Mouse (Mus musculus): ENCODE results near the gene Tas2r126. TPM values are rescaled to one million over a fixed set of nuclear protein-coding genes. Genes with fewer than 3 reads are reported as not detected.
A peak's percentile ranks its signal among the peaks of the same experiment; 100 is the strongest.

Gene Tas2r126
- polyA plus RNA-seq (2014; fragmentation: Nextera tagmentation; extraction: Ambion mirVana) = not detected in 2 replicates

- Histone ChIP-seq H3K4me3 (replicated peaks; ENCODE audit: low read length) (no peak within 1 kb of the TSS), H3K27ac (no peak within 1 kb of the TSS), H3K4me1 (replicated peaks; ENCODE audit: control insufficient read depth, insufficient read depth, low read length) (no peaks in the 10 kb centered on the region), H3K9me3 (ENCODE audit: control insufficient read depth, low read length) (no peaks in the 10 kb centered on the region), H3K27me3 (ENCODE audit: control insufficient read depth, insufficient read depth, low read length) (no peaks in the 10 kb centered on the region), H3K4me2 (replicated peaks) (no peak within 1 kb of the TSS), H3K9ac (no peak within 1 kb of the TSS), H3K36me3 (replicated peaks; ENCODE audit: control insufficient read depth, insufficient read depth) (no peaks in the 10 kb centered on the region)
- ATAC-seq (ENCODE audit: low FRiP score) (no peak), DNase-seq (ENCODE audit: low spot score) (no peak)
- WGBS = 92% methylated on average over 6 of the region's 6 CpGs
These were observed at the start of gene Tas2r126 for GRCm38 (mm10) chr6:42434446-42434845. TSS of gene Tas2r126 (plus strand) at chr6:42434535.

GRCm38 (mm10) chr6:42385635-42386034 is 48.7 kb upstream of the Tas2r126 start:
- Histone ChIP-seq H3K27me3 (ENCODE audit: control insufficient read depth, insufficient read depth, low read length) (no peaks in the 10 kb centered on the region), H3K36me3 (replicated peaks; ENCODE audit: control insufficient read depth, insufficient read depth) (no peaks in the 10 kb centered on the region), H3K9me3 (ENCODE audit: control insufficient read depth, low read length) (no peaks in the 10 kb centered on the region), H3K4me2 (replicated peaks) (no peak overlapping the region), H3K27ac (no peak overlapping the region), H3K9ac (no peak overlapping the region), H3K4me3 (replicated peaks; ENCODE audit: low read length) (no peak overlapping the region), H3K4me1 (replicated peaks; ENCODE audit: control insufficient read depth, insufficient read depth, low read length) (no peaks in the 10 kb centered on the region)
- 86% methylated on average over 4 of the region's 4 CpGs for WGBS
- DNase-seq (ENCODE audit: low spot score) (no peak), ATAC-seq (ENCODE audit: low FRiP score) (no peak)

- Histone ChIP-seq H3K36me3 (replicated peaks; ENCODE audit: control insufficient read depth, insufficient read depth) (no peaks in the 10 kb centered on the region), H3K4me1 (replicated peaks; ENCODE audit: control insufficient read depth, insufficient read depth, low read length) (no peaks in the 10 kb centered on the region), H3K9me3 (ENCODE audit: control insufficient read depth, low read length) (no peaks in the 10 kb centered on the region), H3K27me3 (ENCODE audit: control insufficient read depth, insufficient read depth, low read length) (no peaks in the 10 kb centered on the region), H3K4me3 (replicated peaks; ENCODE audit: low read length) (no peak overlapping the region), H3K4me2 (replicated peaks) (no peak overlapping the region), H3K27ac (no peak overlapping the region), H3K9ac (no peak overlapping the region)
- 58% methylated on average over 2 of the region's 2 CpGs for WGBS
- DNase-seq (ENCODE audit: low spot score) (no peak), ATAC-seq (ENCODE audit: low FRiP score) (no peak)
These were observed 42.5 kb upstream of the Tas2r126 start for GRCm38 (mm10) chr6:42391796-42392330.

- Histone ChIP-seq H3K4me2 (replicated peaks) (no peak overlapping the region), H3K27me3 (ENCODE audit: control insufficient read depth, insufficient read depth, low read length) (no peaks in the 10 kb centered on the region), H3K4me1 (replicated peaks; ENCODE audit: control insufficient read depth, insufficient read depth, low read length) (no peaks in the 10 kb centered on the region), H3K36me3 (replicated peaks; ENCODE audit: control insufficient read depth, insufficient read depth) (no peaks in the 10 kb centered on the region), H3K9me3 (ENCODE audit: control insufficient read depth, low read length) (no peaks in the 10 kb centered on the region), H3K27ac (no peak overlapping the region), H3K9ac (no peak overlapping the region), H3K4me3 (replicated peaks; ENCODE audit: low read length) (no peak overlapping the region)
- peak; percentile 35 for DNase-seq (ENCODE audit: low spot score)
- no peak for ATAC-seq (ENCODE audit: low FRiP score)
- 70% methylated on average over 9 of the region's 9 CpGs for WGBS
These were observed 38.1 kb upstream of the Tas2r126 start for GRCm38 (mm10) chr6:42395960-42396809.

- no peaks in the 10 kb centered on the region for H3K36me3 ChIP-seq (replicated peaks; ENCODE audit: control insufficient read depth, insufficient read depth)
- H3K4me2 ChIP-seq (replicated peaks) = no peak overlapping the region
- WGBS = 76% methylated on average over 3 of the region's 3 CpGs
- no peaks in the 10 kb centered on the region for H3K4me1 ChIP-seq (replicated peaks; ENCODE audit: control insufficient read depth, insufficient read depth, low read length)
- H3K4me3 ChIP-seq (replicated peaks; ENCODE audit: low read length) = no peak overlapping the region
- H3K27me3 ChIP-seq (ENCODE audit: control insufficient read depth, insufficient read depth, low read length) = no peaks in the 10 kb centered on the region
- no peaks in the 10 kb centered on the region for H3K9me3 ChIP-seq (ENCODE audit: control insufficient read depth, low read length)
- ATAC-seq (ENCODE audit: low FRiP score) = no peak
- DNase-seq (ENCODE audit: low spot score) = no peak
- no peak overlapping the region for H3K9ac ChIP-seq
- H3K27ac ChIP-seq = no peak overlapping the region
These were observed 37.2 kb upstream of the Tas2r126 start for GRCm38 (mm10) chr6:42397041-42397657.

- H3K9ac ChIP-seq = no peak overlapping the region
- H3K9me3 ChIP-seq (ENCODE audit: control insufficient read depth, low read length) = no peaks in the 10 kb centered on the region
- WGBS = 83% methylated on average over 3 of the region's 3 CpGs
- no peak for ATAC-seq (ENCODE audit: low FRiP score)
- no peak overlapping the region for H3K4me3 ChIP-seq (replicated peaks; ENCODE audit: low read length)
- H3K4me2 ChIP-seq (replicated peaks) = no peak overlapping the region
- H3K36me3 ChIP-seq (replicated peaks; ENCODE audit: control insufficient read depth, insufficient read depth) = no peaks in the 10 kb centered on the region
- no peak for DNase-seq (ENCODE audit: low spot score)
- no peaks in the 10 kb centered on the region for H3K27me3 ChIP-seq (ENCODE audit: control insufficient read depth, insufficient read depth, low read length)
- H3K4me1 ChIP-seq (replicated peaks; ENCODE audit: control insufficient read depth, insufficient read depth, low read length) = no peaks in the 10 kb centered on the region
- no peak overlapping the region for H3K27ac ChIP-seq
These were observed 36.0 kb upstream of the Tas2r126 start for GRCm38 (mm10) chr6:42398285-42398684.

- Histone ChIP-seq H3K9ac (no peak overlapping the region), H3K9me3 (ENCODE audit: control insufficient read depth, low read length) (no peaks in the 10 kb centered on the region), H3K4me3 (replicated peaks; ENCODE audit: low read length) (no peak overlapping the region), H3K4me2 (replicated peaks) (no peak overlapping the region), H3K27me3 (ENCODE audit: control insufficient read depth, insufficient read depth, low read length) (no peaks in the 10 kb centered on the region), H3K27ac (no peak overlapping the region), H3K4me1 (replicated peaks; ENCODE audit: control insufficient read depth, insufficient read depth, low read length) (no peaks in the 10 kb centered on the region), H3K36me3 (replicated peaks; ENCODE audit: control insufficient read depth, insufficient read depth) (no peaks in the 10 kb centered on the region)
- 100% methylated on average over 1 of the region's 1 CpGs for WGBS
- ATAC-seq (ENCODE audit: low FRiP score) (no peak), DNase-seq (ENCODE audit: low spot score) (no peak)
These were observed 35.3 kb upstream of the Tas2r126 start for GRCm38 (mm10) chr6:42398998-42399397.

GRCm38 (mm10) chr6:42399938-42400337 is 34.4 kb upstream of the Tas2r126 start, which contains the start of gene Tas2r143:
TSS of gene Tas2r143 (plus strand) at chr6:42400238.
- H3K9ac ChIP-seq = no peak within 1 kb of the TSS
- ATAC-seq (ENCODE audit: low FRiP score) = no peak
- no peaks in the 10 kb centered on the region for H3K4me1 ChIP-seq (replicated peaks; ENCODE audit: control insufficient read depth, insufficient read depth, low read length)
- no peaks in the 10 kb centered on the region for H3K9me3 ChIP-seq (ENCODE audit: control insufficient read depth, low read length)
- WGBS = 95% methylated on average over 1 of the region's 1 CpGs
- no peak within 1 kb of the TSS for H3K4me3 ChIP-seq (replicated peaks; ENCODE audit: low read length)
- no peak within 1 kb of the TSS for H3K27ac ChIP-seq
- no peaks in the 10 kb centered on the region for H3K36me3 ChIP-seq (replicated peaks; ENCODE audit: control insufficient read depth, insufficient read depth)
- no peaks in the 10 kb centered on the region for H3K27me3 ChIP-seq (ENCODE audit: control insufficient read depth, insufficient read depth, low read length)
- H3K4me2 ChIP-seq (replicated peaks) = no peak within 1 kb of the TSS
- DNase-seq (ENCODE audit: low spot score) = no peak

GRCm38 (mm10) chr6:42405134-42405533 is 29.2 kb upstream of the Tas2r126 start, which contains the start of gene Tas2r135:
TSS of gene Tas2r135 (plus strand) at chr6:42405434.
- WGBS = 90% methylated on average over 2 of the region's 2 CpGs
- Histone ChIP-seq H3K4me2 (replicated peaks) (no peak within 1 kb of the TSS), H3K9ac (no peak within 1 kb of the TSS), H3K27ac (no peak within 1 kb of the TSS), H3K4me3 (replicated peaks; ENCODE audit: low read length) (no peak within 1 kb of the TSS), H3K4me1 (replicated peaks; ENCODE audit: control insufficient read depth, insufficient read depth, low read length) (no peaks in the 10 kb centered on the region), H3K36me3 (replicated peaks; ENCODE audit: control insufficient read depth, insufficient read depth) (no peaks in the 10 kb centered on the region), H3K9me3 (ENCODE audit: control insufficient read depth, low read length) (no peaks in the 10 kb centered on the region), H3K27me3 (ENCODE audit: control insufficient read depth, insufficient read depth, low read length) (no peaks in the 10 kb centered on the region)
- DNase-seq (ENCODE audit: low spot score) (no peak), ATAC-seq (ENCODE audit: low FRiP score) (no peak)

All from hindbrain, embryonic 14.5 days (tissue).